Mouse (Mus musculus) erythroblast, adult 5-6 weeks (primary cell): Measurements from ENCODE around the gene Fam207a. TPM values are rescaled to one million over a fixed set of nuclear protein-coding genes. Genes with fewer than 3 reads are reported as not detected.

Experiments used
- ATAC-seq: replicated peaks from 2 replicates; pipeline ENCODE4 v1.8.0; 2016; ENCODE audit warnings: moderate number of reproducible peaks, mild to moderate bottlenecking, moderate TSS enrichment, inconsistent platforms; ENCODE audit not compliant: poor library complexity, low FRiP score, severe bottlenecking
- total RNA-seq, 2 experiments: library from RNA; stranded (forward) in 1 of 2; stranded (reverse) in 1 of 2; fragments of 150-400 nt in 1 of 2; fragments of 200-764, 138-1000 nt in 1 of 2; gene quantifications; 2 replicates each; pipeline versions ENCODE4 v1.2.3 to v1.2.4; 2015 to 2017; ENCODE audit warnings: low replicate concordance in 2 of 2

Gene Fam207a
- total RNA-seq, 2 experiments from 2014 or later = 4.2 to 12.4 TPM

DNA sequence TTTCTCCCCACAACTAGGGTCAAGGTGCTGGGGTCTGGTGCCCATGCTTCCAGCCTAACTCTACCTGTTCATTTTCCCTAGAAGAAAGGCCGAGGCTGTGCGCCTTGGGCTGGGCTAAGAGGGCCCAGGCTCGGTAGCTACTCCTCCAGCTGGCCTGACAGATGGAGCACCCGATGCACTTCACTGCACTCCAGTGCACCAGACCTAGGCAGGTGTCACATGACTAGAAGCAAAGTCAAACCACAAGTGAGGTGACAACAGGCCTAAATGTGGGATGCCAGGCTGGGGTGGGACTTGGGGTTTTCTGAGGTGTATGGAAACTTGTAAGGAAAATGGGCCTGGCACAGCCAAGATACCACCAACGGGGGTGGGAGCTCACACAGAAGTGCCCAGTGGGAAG lies 9.1 kb downstream of the Fam207a start:
- no peak for ATAC-seq

DNA sequence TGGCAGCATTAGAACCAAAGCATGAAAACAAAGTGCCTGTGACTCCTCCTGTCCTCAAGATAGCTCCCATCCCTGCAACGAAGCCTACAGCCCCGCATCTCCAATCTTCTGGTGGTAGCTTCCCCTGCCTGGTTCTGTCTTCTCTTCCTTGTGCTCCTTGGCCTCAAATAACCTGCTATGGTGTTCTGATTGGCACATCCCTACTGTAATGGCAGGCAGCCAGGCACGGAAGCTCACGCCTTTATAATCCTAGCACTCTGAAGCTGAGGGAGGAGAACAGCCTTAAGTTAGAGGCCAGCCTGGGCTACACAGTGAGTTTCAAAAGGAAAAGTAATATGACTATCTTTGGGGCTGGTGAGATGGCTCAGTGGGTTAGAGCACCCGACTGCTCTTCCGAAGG lies 11.4 kb downstream of the Fam207a start:
- ATAC-seq = no peak

GRCm38 (mm10) chr10:77502967-77503922 lies 12.3 kb downstream of the Fam207a start:
- ATAC-seq = no peak

GRCm38 (mm10) chr10:77500636-77501035 lies 14.9 kb downstream of the Fam207a start:
- ATAC-seq = no peak

- no peak for ATAC-seq
Observed at GRCm38 (mm10) chr10:77498254-77498653, 17.3 kb downstream of the Fam207a start.

GRCm38 (mm10) chr10:77497185-77497584 lies 18.4 kb downstream of the Fam207a start:
- no peak for ATAC-seq

GRCm38 (mm10) chr10:77492885-77493284 lies 22.7 kb downstream of the Fam207a start:
- no peak for ATAC-seq

DNA sequence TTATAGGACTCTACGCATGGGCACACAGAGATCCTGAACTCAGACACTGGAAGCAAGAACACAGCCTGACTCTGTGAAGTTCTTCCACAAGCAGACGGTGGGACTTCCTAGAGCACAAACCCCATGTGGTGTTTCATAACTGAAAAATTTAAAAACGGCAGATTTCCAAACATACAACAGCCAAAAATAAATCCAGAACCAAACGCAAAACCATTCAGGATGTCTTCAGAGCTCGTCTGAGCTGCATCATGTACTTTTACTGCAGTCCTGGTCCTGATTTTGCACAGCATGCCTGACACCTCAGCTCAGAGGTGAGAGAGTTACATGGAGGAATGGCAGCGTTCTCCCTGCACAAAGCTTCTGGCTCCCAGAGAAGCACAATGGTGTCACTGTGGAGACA lies 24.0 kb downstream of the Fam207a start:
- no peak for ATAC-seq

GRCm38 (mm10) chr10:77488168-77488567 lies 27.4 kb downstream of the Fam207a start:
- no peak for ATAC-seq

DNA sequence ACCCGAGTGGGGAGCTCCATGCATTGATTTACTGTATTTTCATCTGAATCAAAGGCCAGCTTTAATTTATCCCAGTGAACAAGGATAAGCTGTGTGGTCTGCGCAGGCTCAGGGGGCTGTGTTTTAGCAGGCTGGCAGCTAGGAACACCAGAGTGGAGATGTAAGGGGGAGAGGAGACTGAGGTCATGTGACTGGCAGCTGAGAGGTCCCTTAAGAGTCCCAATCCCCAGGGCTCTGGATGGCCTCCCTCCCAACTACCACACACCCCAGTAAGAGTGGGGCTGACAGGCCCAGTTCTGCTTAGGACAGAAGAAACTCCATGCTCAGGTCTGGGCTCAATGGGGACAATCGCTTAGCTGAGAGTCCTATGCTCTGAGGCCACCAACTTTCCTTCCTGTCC lies 29.8 kb downstream of the Fam207a start:
- ATAC-seq = no peak

DNA sequence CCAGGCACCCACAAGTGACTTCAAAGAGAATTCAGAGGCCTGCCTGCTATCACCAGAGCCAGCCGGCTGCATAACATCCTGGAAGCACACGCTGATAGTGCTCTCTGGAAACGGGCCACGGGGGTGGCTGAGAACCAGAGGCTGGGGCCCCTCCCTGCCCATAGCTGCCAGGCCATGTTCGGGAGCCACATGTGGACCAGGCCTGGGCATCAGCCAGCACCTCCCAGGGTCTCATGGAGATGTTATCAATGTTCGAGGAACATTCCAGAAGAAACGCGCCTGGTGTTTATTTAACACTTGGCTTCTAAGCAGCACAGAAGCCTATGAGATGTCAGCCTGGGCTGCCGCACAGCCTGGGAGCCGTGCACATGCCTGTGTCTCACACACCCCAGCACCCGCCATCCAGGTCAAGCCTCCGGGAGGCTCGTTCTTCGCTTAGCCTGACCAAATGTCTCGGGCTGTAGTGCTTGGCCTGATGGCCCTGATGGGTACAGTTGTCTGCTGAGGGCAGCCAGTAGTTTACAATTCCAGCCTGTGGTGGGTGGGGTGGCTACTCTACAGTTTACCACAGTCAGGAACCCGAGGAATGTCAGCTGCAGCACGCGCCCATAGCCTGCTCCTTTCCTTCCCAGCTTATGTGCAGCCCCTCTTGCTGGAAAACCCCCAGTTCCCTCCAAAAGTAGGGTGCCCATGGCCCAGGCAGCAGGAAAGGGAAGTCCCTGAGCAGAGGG lies 31.2 kb downstream of the Fam207a start:
- ATAC-seq = no peak

GRCm38 (mm10) chr10:77481814-77482213 lies 33.8 kb downstream of the Fam207a start:
- no peak for ATAC-seq

DNA sequence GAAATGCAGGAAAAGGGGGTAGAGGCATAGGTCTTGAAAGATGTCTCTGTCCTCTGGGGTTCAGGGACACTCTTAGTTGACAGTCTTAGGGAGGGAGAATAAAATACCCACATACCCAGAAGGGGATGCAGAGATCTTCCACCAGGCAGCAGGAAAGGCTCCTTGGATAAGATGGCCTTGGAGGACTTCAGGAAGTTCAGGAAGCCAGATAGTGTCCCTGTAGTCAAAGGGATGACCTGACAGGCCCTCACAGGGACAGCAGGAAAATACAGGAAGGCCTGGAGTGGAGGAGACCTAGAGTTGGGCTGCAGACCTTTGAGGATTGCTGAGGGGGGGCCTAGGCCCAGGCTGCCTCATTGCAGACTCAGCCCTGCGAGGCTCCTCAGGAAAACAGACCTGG lies 35.6 kb downstream of the Fam207a start:
- ATAC-seq = no peak

DNA sequence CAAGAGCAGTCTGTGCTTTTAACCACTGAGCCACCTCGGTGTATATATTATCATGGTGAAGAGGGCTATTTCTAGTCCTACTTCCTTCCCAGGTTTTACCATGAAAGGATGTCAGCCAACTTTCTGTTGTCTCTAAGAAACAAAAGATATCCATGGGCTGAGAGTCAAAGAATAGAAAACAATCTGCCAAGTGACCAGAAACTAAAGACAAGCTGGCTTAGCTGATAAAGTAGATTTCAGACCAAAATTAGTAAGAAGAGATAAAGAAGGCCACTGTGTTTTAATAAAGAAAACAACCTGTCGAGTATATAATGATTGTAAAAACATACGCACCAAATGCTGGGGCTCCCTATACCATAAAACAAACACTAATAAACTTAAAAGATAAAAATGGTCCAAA lies 38.7 kb downstream of the Fam207a start:
- no peak for ATAC-seq

GRCm38 (mm10) chr10:77472188-77472587 lies 43.4 kb downstream of the Fam207a start:
- ATAC-seq = no peak

- no peak for ATAC-seq
Observed at GRCm38 (mm10) chr10:77471512-77471911, 44.1 kb downstream of the Fam207a start.

DNA sequence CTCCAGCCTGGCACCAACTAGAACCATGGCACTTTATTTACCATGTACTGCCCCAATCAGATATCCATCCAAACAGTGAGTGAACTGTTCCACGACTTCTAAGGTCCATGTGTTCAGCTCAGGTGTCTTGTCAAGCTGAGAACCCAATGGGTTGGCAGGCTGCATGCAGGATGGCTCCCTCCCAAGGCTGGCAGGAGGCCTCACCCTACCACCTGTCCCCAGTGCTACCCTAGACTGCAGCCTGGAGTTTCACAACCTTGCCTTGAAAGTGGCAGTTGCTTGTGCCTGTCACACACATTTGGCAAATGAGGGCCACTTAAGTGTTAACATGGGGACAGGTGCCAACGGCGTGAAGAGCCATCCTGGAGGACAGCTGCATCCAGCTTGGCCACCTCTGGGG lies 44.8 kb downstream of the Fam207a start:
- ATAC-seq = no peak

- no peak for ATAC-seq
Observed at GRCm38 (mm10) chr10:77468675-77469074, 46.9 kb downstream of the Fam207a start.

DNA sequence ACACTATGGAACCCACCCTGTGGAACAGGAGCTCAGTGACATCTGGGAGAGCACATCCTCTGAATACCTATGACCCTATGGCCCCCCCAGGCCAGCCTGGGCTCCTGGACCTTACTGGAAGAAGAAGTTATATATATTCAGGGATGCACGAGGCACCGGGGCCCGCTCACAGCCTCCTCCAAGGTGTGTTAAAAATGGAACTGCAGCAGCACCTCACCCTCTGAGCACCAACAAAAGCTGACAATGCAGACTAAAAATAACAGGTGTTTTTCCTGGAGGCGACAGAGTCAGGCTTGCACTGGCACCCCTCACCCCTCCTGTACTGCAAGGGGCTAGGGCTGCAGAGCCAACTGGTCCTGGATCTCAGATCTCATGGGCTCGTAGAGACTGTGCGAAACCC lies 48.2 kb downstream of the Fam207a start:
- no peak for ATAC-seq

DNA sequence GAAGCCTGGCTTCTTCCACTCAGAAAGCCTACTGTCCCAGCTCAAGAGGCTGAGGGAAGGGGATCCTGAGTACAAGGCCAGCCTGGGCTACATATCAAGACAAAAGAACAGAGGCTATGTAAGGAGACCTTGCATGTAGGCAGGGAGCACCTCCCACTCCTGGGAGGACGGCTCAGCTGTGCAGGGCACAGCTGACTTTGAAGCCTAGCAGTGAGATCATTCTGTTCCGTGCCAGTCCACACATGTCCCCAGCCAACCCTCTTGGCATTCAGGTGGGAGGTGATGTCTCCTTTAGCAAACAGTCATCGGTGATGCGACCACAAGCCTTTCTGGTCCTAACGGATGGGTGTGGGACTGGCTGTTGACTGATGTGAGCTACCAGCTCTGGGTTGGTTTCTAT lies 49.7 kb downstream of the Fam207a start:
- no peak for ATAC-seq
